Mouse (Mus musculus) C3H10T1/2 (cell line): Measurements from ENCODE around the gene Bricd5. TPM values are rescaled to one million over a fixed set of nuclear protein-coding genes. Genes with fewer than 3 reads are reported as not detected.

Source experiments
- polyA plus RNA-seq, 2 experiments: library from polyadenylated mRNA; unstranded; fragments of >200 nt; fragmentation: generic; extraction: Trizol; gene quantifications; one replicate each; pipeline ENCODE4 v1.2.1; 2012; ENCODE audit warnings: missing spikeins in 2 of 2

Bricd5 gene
- under 1 TPM; 0.07 to 0.13 TPM for polyA plus RNA-seq

DNA sequence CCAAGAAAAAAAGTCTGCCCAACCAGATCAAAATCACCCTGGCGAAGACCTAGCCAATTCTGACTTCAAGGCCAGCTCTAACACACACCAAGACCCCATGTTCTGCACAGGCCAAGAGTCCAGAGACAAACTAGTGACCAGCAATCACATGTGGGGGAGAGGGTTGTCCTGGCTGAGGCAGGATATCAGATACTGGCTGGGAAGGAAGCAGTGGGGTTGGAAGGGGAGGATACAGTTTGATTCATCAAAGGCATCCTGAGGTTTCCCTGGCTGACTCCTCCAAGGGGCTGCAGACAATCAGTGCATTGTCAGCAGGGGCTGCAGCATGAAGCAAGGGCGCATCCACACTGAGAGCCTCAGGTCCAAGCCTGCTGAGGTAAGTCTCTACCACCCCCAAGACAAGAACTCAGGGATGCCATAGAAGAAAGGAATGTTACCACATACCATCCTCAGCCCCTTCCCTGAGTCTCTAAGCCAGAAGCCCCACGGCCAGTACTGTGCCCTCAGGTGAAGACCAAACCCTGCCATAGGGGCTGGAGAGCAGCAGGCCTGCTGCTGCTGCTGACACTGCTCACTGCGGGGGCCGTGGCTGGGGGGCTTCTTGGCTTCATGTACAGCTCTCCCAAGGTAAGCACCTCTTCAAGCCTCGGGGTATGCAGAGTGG, at the start of gene Bricd5:
Gene Bricd5, plus strand, starts transcription at position 273 of the 664 bp plus-strand sequence.

DNA sequence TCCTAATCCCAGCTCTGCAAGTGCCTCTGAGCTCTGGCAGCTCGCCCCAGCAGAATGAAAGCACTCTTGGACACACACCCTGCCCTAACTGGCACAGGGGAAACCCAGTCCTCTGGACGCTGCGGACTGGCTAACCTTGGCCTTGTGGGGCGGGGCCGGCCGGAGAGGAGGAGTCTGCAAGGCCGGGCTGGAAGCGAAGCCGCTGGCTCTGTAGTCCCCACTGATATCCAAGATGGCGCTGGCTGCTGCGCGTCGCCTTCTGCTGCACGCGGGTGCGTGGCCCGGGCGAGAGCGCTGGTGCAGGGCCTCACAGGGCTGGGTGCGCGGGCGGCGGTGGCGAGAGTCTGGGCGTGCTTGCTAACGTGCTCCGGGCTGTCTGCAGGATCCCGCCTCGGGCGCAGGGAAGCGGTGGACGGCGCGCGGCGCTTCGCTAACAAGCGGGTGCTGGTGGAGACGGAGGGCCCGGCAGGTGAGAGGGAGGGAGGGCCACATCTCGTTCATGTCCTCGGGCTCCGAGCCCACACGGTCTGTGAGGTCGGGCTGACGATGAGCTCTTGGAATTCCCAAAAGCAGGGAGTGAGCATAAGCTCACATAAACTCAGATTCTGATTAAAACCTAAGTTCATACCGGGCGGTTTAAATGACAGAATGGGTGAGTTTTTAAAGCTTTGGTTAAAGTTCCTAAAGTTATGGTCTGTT, 47.1 kb upstream of the Bricd5 start, which contains the start of gene Eci1:
Gene Eci1, plus strand, starts transcription at position 171 of the 699 bp plus-strand sequence.

DNA sequence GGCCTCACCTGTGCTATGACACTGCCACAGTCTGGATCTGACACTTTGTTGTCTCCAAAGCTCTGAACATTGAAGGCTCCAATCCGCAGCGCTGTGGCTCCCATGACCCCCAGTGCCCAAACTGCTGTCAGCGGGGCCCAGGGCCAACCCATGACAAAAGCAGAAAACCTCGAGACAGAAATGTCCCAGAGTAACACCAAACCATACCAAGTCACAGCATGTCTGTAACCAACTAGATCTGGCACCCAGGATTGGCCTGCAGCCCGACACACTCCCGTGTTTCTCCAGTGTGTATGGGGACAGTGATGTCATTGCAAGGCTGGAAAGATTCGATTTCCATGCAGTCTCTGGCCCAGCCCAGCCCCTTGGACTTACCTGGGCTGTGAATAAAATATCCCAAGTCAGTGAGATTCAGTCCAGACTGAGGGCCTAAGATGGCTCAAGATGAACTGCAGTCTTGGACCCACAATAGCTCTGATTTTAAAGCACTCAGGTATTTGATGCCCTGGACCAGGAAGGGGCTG, 31.0 kb upstream of the Bricd5 start, which contains the start of gene Dnase1l2:
Gene Dnase1l2, minus strand, starts transcription at position 474 of the 524 bp plus-strand sequence.

GRCm38 (mm10) chr17:24469910-24470602, 3.6 kb upstream of the Bricd5 start, which contains the start of the genes E4f1 and Pgp:
TSS of gene E4f1 (minus strand) at chr17:24470313.
TSS of gene Pgp (plus strand) at chr17:24470392.

GRCm38 (mm10) chr17:24478663-24479380, 5.1 kb downstream of the Bricd5 start, which contains the start of gene Mlst8:
TSS of gene Mlst8 (minus strand) at chr17:24479078.

DNA sequence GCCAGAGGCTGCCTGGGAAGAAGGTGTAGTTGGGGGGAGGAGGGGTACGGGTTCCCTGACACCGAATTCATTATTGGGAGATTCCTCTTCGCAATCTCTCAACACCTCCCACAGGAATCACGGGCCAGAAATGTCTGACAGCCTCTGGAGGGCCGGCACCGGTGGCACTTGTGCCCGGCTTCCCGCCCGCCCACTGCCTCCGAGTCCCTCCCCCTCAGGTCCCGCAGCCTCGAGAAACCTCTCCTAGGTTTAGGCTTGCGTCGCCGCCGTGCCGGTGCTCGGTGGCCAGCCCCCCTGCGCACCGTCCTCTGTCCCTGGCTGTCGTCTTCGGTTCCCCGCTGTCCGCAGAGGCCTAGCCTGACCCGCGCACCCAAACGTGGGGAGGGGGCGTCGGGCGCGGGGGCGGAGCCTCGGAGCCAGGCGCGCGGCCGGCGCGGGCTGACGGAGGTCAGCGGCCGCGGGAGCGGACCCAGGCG, 14.5 kb downstream of the Bricd5 start, which contains the start of gene Caskin1:
Gene Caskin1, plus strand, starts transcription at position 416 of the 476 bp plus-strand sequence.

Other genes with a start within 250 kb of the Bricd5 start
- 10 to 100 TPM; 28.1 to 29.1 TPM for gene Ccnf, start 222.4 kb upstream of the Bricd5 start, polyA plus RNA-seq
- under 1 TPM in 1 of 2 experiments, not detected in 1; 0.01 TPM for gene Abca17, start 122.8 kb upstream of the Bricd5 start, polyA plus RNA-seq
- gene Abca3, start 121.9 kb upstream of the Bricd5 start, polyA plus RNA-seq: 10 to 100 TPM in 1 of 2 experiments, 1 to 10 TPM in 1; 2.9 to 15.9 TPM
- gene Rnps1, start 59.3 kb upstream of the Bricd5 start, polyA plus RNA-seq: 10 to 100 TPM; 74.1 to 82.9 TPM
- gene Eci1, start 47.2 kb upstream of the Bricd5 start, polyA plus RNA-seq: 100 to 1,000 TPM in 1 of 2 experiments, 10 to 100 TPM in 1; 64.8 to 150 TPM
- gene Dnase1l2, start 30.8 kb upstream of the Bricd5 start, polyA plus RNA-seq: 1 to 10 TPM in 1 of 2 experiments, under 1 TPM in 1; 0.20 to 3.1 TPM
- 10 to 100 TPM in 1 of 2 experiments, 1 to 10 TPM in 1; 9.2 to 27.4 TPM for gene E4f1, start 3.6 kb upstream of the Bricd5 start, polyA plus RNA-seq
- 10 to 100 TPM; 31.3 to 84.9 TPM for gene Pgp, start 3.5 kb upstream of the Bricd5 start, polyA plus RNA-seq
- gene Mlst8, start 5.2 kb downstream of the Bricd5 start, polyA plus RNA-seq: 10 to 100 TPM; 11.5 to 32.9 TPM
- gene Caskin1, start 14.7 kb downstream of the Bricd5 start, polyA plus RNA-seq: under 1 TPM; 0.26 to 0.51 TPM
- 100 to 1,000 TPM in 1 of 2 experiments, 10 to 100 TPM in 1; 68.5 to 103 TPM for gene Traf7, start 54.1 kb downstream of the Bricd5 start, polyA plus RNA-seq
- gene Rab26, start 60.3 kb downstream of the Bricd5 start, polyA plus RNA-seq: under 1 TPM; 0.11 to 0.22 TPM
- 10 to 100 TPM in 1 of 2 experiments, 1 to 10 TPM in 1; 6.9 to 98.9 TPM for gene Pkd1, start 76.0 kb downstream of the Bricd5 start, polyA plus RNA-seq
- gene Tsc2, start 158.7 kb downstream of the Bricd5 start, polyA plus RNA-seq: 100 to 1,000 TPM in 1 of 2 experiments, 10 to 100 TPM in 1; 78.3 to 110 TPM
- 10 to 100 TPM; 27.3 to 51.1 TPM for gene Nthl1, start 158.8 kb downstream of the Bricd5 start, polyA plus RNA-seq
- 10 to 100 TPM in 1 of 2 experiments, 1 to 10 TPM in 1; 2.8 to 26.5 TPM for gene Slc9a3r2, start 176.4 kb downstream of the Bricd5 start, polyA plus RNA-seq
- gene Npw, start 184.6 kb downstream of the Bricd5 start, polyA plus RNA-seq: not detected
- 10 to 100 TPM; 14.9 to 24.2 TPM for gene Zfp598, start 195.8 kb downstream of the Bricd5 start, polyA plus RNA-seq
- gene Syngr3, start 216.1 kb downstream of the Bricd5 start, polyA plus RNA-seq: under 1 TPM; 0.14 to 0.27 TPM
- 10 to 100 TPM; 40.0 to 84.5 TPM for gene Gfer, start 222.3 kb downstream of the Bricd5 start, polyA plus RNA-seq
- gene Noxo1, start 222.3 kb downstream of the Bricd5 start, polyA plus RNA-seq: 1 to 10 TPM; 1.9 to 6.3 TPM
- 100 to 1,000 TPM in 1 of 2 experiments, 10 to 100 TPM in 1; 28.8 to 116 TPM for gene Tbl3, start 233.8 kb downstream of the Bricd5 start, polyA plus RNA-seq
- gene Rnf151, start 244.2 kb downstream of the Bricd5 start, polyA plus RNA-seq: 1 to 10 TPM; 2.0 to 2.2 TPM
- 100 to 1,000 TPM; 451 to 471 TPM for gene Rps2, start 244.2 kb downstream of the Bricd5 start, polyA plus RNA-seq